18 mouse cellular contexts compared by ENCODE assay signal in the genomic region with DNA sequence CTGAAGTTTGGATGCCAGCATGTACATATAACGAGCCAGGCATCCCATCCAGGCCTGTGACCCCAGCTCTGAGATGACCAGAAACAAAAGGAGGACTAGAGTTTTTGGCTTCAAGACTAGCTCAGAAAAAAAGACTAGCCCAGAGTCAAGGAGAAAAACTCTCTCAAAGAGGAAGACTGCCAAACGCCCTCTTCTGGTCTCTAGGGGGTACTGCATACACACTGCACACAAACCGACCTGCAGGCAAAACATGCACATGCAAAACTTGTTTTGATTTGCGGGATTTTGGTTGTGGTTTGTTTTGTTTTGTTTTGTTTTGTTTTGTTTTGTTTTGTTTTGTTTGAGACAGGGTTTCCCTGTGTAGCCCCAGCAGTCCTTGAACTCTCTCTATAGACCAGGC. TPM values are rescaled to one million over a fixed set of nuclear protein-coding genes. Genes with fewer than 3 reads are reported as not detected.
A peak's percentile ranks its signal among the peaks of the same experiment; 100 is the strongest.
DNase-seq lines count a peak whose midpoint lies in the region; ATAC-seq and TF ChIP-seq lines count a peak whose summit lies in the region.
"Had no signal": no experiment of that assay in that cellular context is flagged by ENCODE, and none has a peak within 500 bp of the region (broad histone marks: within the 10 kb centered on the region; RNA-seq: fewer than 3 reads in every experiment).

No protein-coding gene starts in this region.

- no peak overlapping the region for H3K4me2 ChIP-seq in forebrain, embryonic 15.5 days (replicated peaks)
- H3K4me2 ChIP-seq: limb, embryonic 12.5 days; midbrain, embryonic 12.5 days had no signal

- ATAC-seq in CD4-positive, CD25-positive, alpha-beta regulatory T cell, adult 4 months = no peak
- ATAC-seq in forebrain, embryonic 15.5 days (replicated peaks) = no peak

- DNase-seq in CD4-positive, CD25-positive, alpha-beta regulatory T cell, adult 2 months (ENCODE audit: low read depth, low spot score) = peak; percentile 31
- DNase-seq in left cerebral cortex, adult 2 months (ENCODE audit: extremely low spot score in 1 of 2, low spot score in 2 of 2) = no peak
- no peak for DNase-seq in left cerebral cortex, postnatal 4 days
- DNase-seq in brain, embryonic 14.5 days (ENCODE audit: low read depth) = no peak
- no peak for DNase-seq in right cerebral cortex, adult 18-20 months
- DNase-seq: adrenal gland, adult 8-10 months; heart, adult 18-20 months; heart, postnatal 14 days; kidney, postnatal 14 days; layer of hippocampus, postnatal 36 days; lung, postnatal 14 days; right cerebral cortex, postnatal 25 days; thymus, postnatal 14 days had no signal

- TF ChIP-seq POLR2A in ES-Bruce4 (IDR thresholded peaks at IDR 0.05; ENCODE audit: insufficient read depth, low read length) = no peak
- TF ChIP-seq POLR2A in brain, embryonic 14.5 days (IDR thresholded peaks at IDR 0.05; ENCODE audit: borderline replicate concordance, extremely low read depth, insufficient read depth, insufficient read length, poor library complexity, severe bottlenecking) = no peak

- peak; percentile 27 for TF ChIP-seq CTCF in left cerebral cortex, adult 2 months (IDR thresholded peaks at IDR 0.05)
- TF ChIP-seq CTCF in ES-Bruce4 (IDR thresholded peaks at IDR 0.05; ENCODE audit: low read depth, low read length) = peak; percentile 19
- TF ChIP-seq CTCF in brain, embryonic 14.5 days (IDR thresholded peaks at IDR 0.05; ENCODE audit: borderline replicate concordance, extremely low read depth, insufficient read depth, insufficient read length) = peak; percentile 47; the same call in 1 of the 2 replicates

- H3K9ac ChIP-seq in ES-Bruce4 (ENCODE audit: low read depth, poor library complexity, severe bottlenecking) = no peak overlapping the region
- H3K9ac ChIP-seq in forebrain, embryonic 15.5 days (replicated peaks) = no peak overlapping the region
- H3K9ac ChIP-seq: limb, embryonic 12.5 days; midbrain, embryonic 12.5 days had no signal

- H3K9me3 ChIP-seq in ES-Bruce4 (replicated peaks; ENCODE audit: control insufficient read depth, insufficient read depth, low read length, poor library complexity, severe bottlenecking) = no peaks in the 10 kb centered on the region
- no peaks in the 10 kb centered on the region for H3K9me3 ChIP-seq in forebrain, embryonic 15.5 days
- H3K9me3 ChIP-seq: midbrain, embryonic 12.5 days had no signal

- no peaks in the 10 kb centered on the region for H3K27me3 ChIP-seq in ES-Bruce4 (ENCODE audit: control insufficient read depth, insufficient read depth, low read length, poor library complexity, severe bottlenecking)
- peaks cover 7% of the 10 kb centered on the region; the same call in 1 of the 2 replicates for H3K27me3 ChIP-seq in forebrain, embryonic 15.5 days

- 84% methylated on average over 4 of the region's 4 CpGs for WGBS in forebrain, embryonic 15.5 days

- H3K4me1 ChIP-seq in ES-Bruce4 (ENCODE audit: control insufficient read depth, insufficient read depth, low read length) = no peaks in the 10 kb centered on the region
- no peaks in the 10 kb centered on the region for H3K4me1 ChIP-seq in forebrain, embryonic 15.5 days
- H3K4me1 ChIP-seq: limb, embryonic 12.5 days; midbrain, embryonic 12.5 days had no signal

- H3K36me3 ChIP-seq in ES-Bruce4 (ENCODE audit: control insufficient read depth, insufficient read depth, low read length, poor library complexity, severe bottlenecking) = no peaks in the 10 kb centered on the region
- no peaks in the 10 kb centered on the region; the same call in 1 of the 2 replicates for H3K36me3 ChIP-seq in forebrain, embryonic 15.5 days
- H3K36me3 ChIP-seq: limb, embryonic 12.5 days; midbrain, embryonic 12.5 days had no signal

- no peak overlapping the region for H3K4me3 ChIP-seq in left cerebral cortex, adult 2 months
- no peak overlapping the region for H3K4me3 ChIP-seq in ES-Bruce4 (ENCODE audit: low read depth, low read length)
- no peak overlapping the region for H3K4me3 ChIP-seq in forebrain, embryonic 15.5 days
- H3K4me3 ChIP-seq: limb, embryonic 12.5 days; midbrain, embryonic 12.5 days had no signal

- no peak for TF ChIP-seq EP300 in ES-Bruce4 (IDR thresholded peaks at IDR 0.05; ENCODE audit: insufficient read depth, low read depth, low read length)

- intact Hi-C loops in left cerebral cortex, adult 2 months (cut with DNase I) = no loop called here
- intact Hi-C loops in left cerebral cortex, postnatal 4 days (cut with DNase I) = no loop called here

- H3K27ac ChIP-seq in left cerebral cortex, adult 2 months = no peak overlapping the region
- H3K27ac ChIP-seq in ES-Bruce4 (ENCODE audit: insufficient read depth, low read length) = no peak overlapping the region
- no peak overlapping the region for H3K27ac ChIP-seq in forebrain, embryonic 15.5 days (replicated peaks)
- H3K27ac ChIP-seq: limb, embryonic 12.5 days; midbrain, embryonic 12.5 days had no signal

RNA-seq across cellular contexts. Expression of a gene that starts 7.5 kb away (rescaled TPM):
- polyA plus RNA-seq in CD4-positive, CD25-positive, alpha-beta regulatory T cell, adult 4 months (2017; shearing (Covaris generic)) = under 1 TPM; 0.28 to 0.32 TPM
- 100 to 1,000 TPM; 153 to 162 TPM for total RNA-seq in left cerebral cortex, adult 2 months (2021)
- 10 to 100 TPM; 75.3 to 82.5 TPM for total RNA-seq in left cerebral cortex, postnatal 4 days (2021)
- 6.0 and 7.3 TPM in 2 replicates for polyA plus RNA-seq in ES-Bruce4 (2011; ENCODE audit: insufficient read depth, insufficient read length, low read depth, missing spikeins)
- polyA plus RNA-seq in brain, embryonic 14.5 days (2012; rRNA removed) = 21.0 and 30.4 TPM in 2 replicates
- 2.0 and 2.2 TPM in 2 replicates for polyA plus RNA-seq in forebrain, embryonic 15.5 days (2015; fragmentation: Nextera tagmentation; extraction: Ambion mirVana)

RNA-seq across cellular contexts. Expression of a gene that starts 7.8 kb away (rescaled TPM):
- 10 to 100 TPM; 14.1 to 19.9 TPM for polyA plus RNA-seq in CD4-positive, CD25-positive, alpha-beta regulatory T cell, adult 4 months (2017; shearing (Covaris generic))
- total RNA-seq in left cerebral cortex, adult 2 months (2021) = 10 to 100 TPM; 18.1 to 18.3 TPM
- 10 to 100 TPM in 1 of 2 experiments, 1 to 10 TPM in 1; 9.7 to 12.2 TPM for total RNA-seq in left cerebral cortex, postnatal 4 days (2021)
- polyA plus RNA-seq in ES-Bruce4 (2011; ENCODE audit: insufficient read depth, insufficient read length, low read depth, missing spikeins) = 44.1 and 44.3 TPM in 2 replicates
- polyA plus RNA-seq in brain, embryonic 14.5 days (2012; rRNA removed) = 13.9 and 19.1 TPM in 2 replicates
- 15.8 and 17.1 TPM in 2 replicates for polyA plus RNA-seq in forebrain, embryonic 15.5 days (2015; fragmentation: Nextera tagmentation; extraction: Ambion mirVana)

RNA-seq across cellular contexts. Expression of a gene that starts 33.6 kb away (rescaled TPM):
- 10 to 100 TPM; 50.9 to 60.1 TPM for polyA plus RNA-seq in CD4-positive, CD25-positive, alpha-beta regulatory T cell, adult 4 months (2017; shearing (Covaris generic))
- total RNA-seq in left cerebral cortex, adult 2 months (2021) = 1 to 10 TPM; 3.3 TPM
- 1 to 10 TPM; 3.1 to 3.2 TPM for total RNA-seq in left cerebral cortex, postnatal 4 days (2021)
- 10.9 and 11.8 TPM in 2 replicates for polyA plus RNA-seq in ES-Bruce4 (2011; ENCODE audit: insufficient read depth, insufficient read length, low read depth, missing spikeins)
- 7.8 and 12.6 TPM in 2 replicates for polyA plus RNA-seq in brain, embryonic 14.5 days (2012; rRNA removed)
- polyA plus RNA-seq in forebrain, embryonic 15.5 days (2015; fragmentation: Nextera tagmentation; extraction: Ambion mirVana) = 13.8 and 14.3 TPM in 2 replicates

RNA-seq across cellular contexts. Expression of a gene that starts 46.7 kb away (rescaled TPM):
- polyA plus RNA-seq in CD4-positive, CD25-positive, alpha-beta regulatory T cell, adult 4 months (2017; shearing (Covaris generic)) = 10 to 100 TPM; 46.0 to 51.9 TPM
- 10 to 100 TPM; 18.8 to 21.7 TPM for total RNA-seq in left cerebral cortex, adult 2 months (2021)
- total RNA-seq in left cerebral cortex, postnatal 4 days (2021) = 1 to 10 TPM; 3.3 to 3.5 TPM
- polyA plus RNA-seq in ES-Bruce4 (2011; ENCODE audit: insufficient read depth, insufficient read length, low read depth, missing spikeins) = 8.0 and 8.9 TPM in 2 replicates
- polyA plus RNA-seq in brain, embryonic 14.5 days (2012; rRNA removed) = 4.7 and 5.7 TPM in 2 replicates
- 6.4 and 8.3 TPM in 2 replicates for polyA plus RNA-seq in forebrain, embryonic 15.5 days (2015; fragmentation: Nextera tagmentation; extraction: Ambion mirVana)

RNA-seq across cellular contexts. Expression of a gene that starts 59.1 kb away (rescaled TPM):
- under 1 TPM; 0.22 to 0.62 TPM for polyA plus RNA-seq in CD4-positive, CD25-positive, alpha-beta regulatory T cell, adult 4 months (2017; shearing (Covaris generic))
- total RNA-seq in left cerebral cortex, adult 2 months (2021) = under 1 TPM; 0.47 to 0.50 TPM
- total RNA-seq in left cerebral cortex, postnatal 4 days (2021) = 1 to 10 TPM; 2.6 to 2.7 TPM
- polyA plus RNA-seq in ES-Bruce4 (2011; ENCODE audit: insufficient read depth, insufficient read length, low read depth, missing spikeins) = 4.2 and 5.7 TPM in 2 replicates
- 1.8 and 2.4 TPM in 2 replicates for polyA plus RNA-seq in brain, embryonic 14.5 days (2012; rRNA removed)
- polyA plus RNA-seq in forebrain, embryonic 15.5 days (2015; fragmentation: Nextera tagmentation; extraction: Ambion mirVana) = 1.1 and 1.3 TPM in 2 replicates
